Mouse (Mus musculus) lung, postnatal 0 days (tissue): ENCODE measurements around the gene Dse. TPM values are rescaled to one million over a fixed set of nuclear protein-coding genes. Genes with fewer than 3 reads are reported as not detected.

Experiments used
- ATAC-seq: fragments of 200-750 bp; cut with Nextera tagmentation; 2 replicates; pipeline ENCODE4 v1.8.0; 2017; ENCODE audit warnings: moderate library complexity
- DNase-seq: peaks from one replicate; pipeline ENCODE4 v3.0.0-alpha.2; 2016; ENCODE audit warnings: low spot score
- H3K27ac ChIP-seq: fragments of 300-500 bp; sonication (generic); 2 replicates; pipeline ENCODE4 v1.5.1; 2014; ENCODE audit warnings: antibody characterized with exemption, mild to moderate bottlenecking, low read length, mixed read lengths
- H3K27me3 ChIP-seq: fragments of 300-500 bp; sonication (generic); replicated peaks from 2 replicates; pipeline ENCODE4 v1.6.1; 2014; ENCODE audit warnings: low read length, mixed read lengths; ENCODE audit not compliant: insufficient read depth
- H3K36me3 ChIP-seq: fragments of 300-500 bp; sonication (generic); 2 replicates; pipeline ENCODE4 v1.6.1; 2014; ENCODE audit warnings: low read length, mixed read lengths; ENCODE audit not compliant: insufficient read depth
- H3K4me1 ChIP-seq: fragments of 300-500 bp; sonication (generic); 2 replicates; pipeline ENCODE4 v1.6.1; 2014; ENCODE audit warnings: antibody characterized with exemption, low read depth, low read length, mixed read lengths; ENCODE audit not compliant: insufficient read depth
- H3K4me2 ChIP-seq: fragments of 300-500 bp; sonication (generic); replicated peaks from 2 replicates; pipeline ENCODE4 v1.6.1; 2014; ENCODE audit warnings: low read depth, mild to moderate bottlenecking, low read length, moderate library complexity, mixed read lengths
- H3K4me3 ChIP-seq: fragments of 300-500 bp; sonication (generic); 2 replicates; pipeline ENCODE4 v1.5.1; 2014; ENCODE audit warnings: low read depth, low read length
- H3K9ac ChIP-seq: fragments of 300-500 bp; sonication (generic); replicated peaks from 2 replicates; pipeline ENCODE4 v1.6.1; 2014; ENCODE audit warnings: low read depth, mild to moderate bottlenecking
- H3K9me3 ChIP-seq: fragments of 300-500 bp; sonication (generic); 2 replicates; pipeline ENCODE4 v1.6.1; 2016; ENCODE audit warnings: low read length, mixed read lengths
- CTCF ChIP-seq: IDR thresholded peaks from 2 replicates; pipeline ENCODE4 v1.5.1; 2016; ENCODE audit warnings: antibody characterized with exemption, mild to moderate bottlenecking
- EP300 ChIP-seq: IDR thresholded peaks from 2 replicates; pipeline ENCODE4 v1.6.1; 2016; ENCODE audit warnings: antibody characterized with exemption, mild to moderate bottlenecking, control low read depth
- WGBS: fragments of 180-500 bp; shearing (Covaris S2); extraction: QIAGEN DNeasy Blood & Tissue Kit; methylation state at CpG from one replicate; pipeline ENCODE4 v1.1.7; 2014; 5-methylcytosine and 5-hydroxymethylcytosine counted together
- polyA plus RNA-seq: library from polyadenylated mRNA; unstranded; fragments of >200 nt; fragmentation: Nextera tagmentation; extraction: Ambion mirVana; gene quantifications from 2 replicates; pipeline ENCODE4 v1.2.1, GENCODE M21; 2015

The Dse gene
- polyA plus RNA-seq, 1 experiment from 2014 or later, result 15.4 TPM

GRCm38 (mm10) chr10:34223660-34224059 is 16.1 kb upstream of the Dse start:
- WGBS, result 34% methylated on average over 3 of the region's 3 CpGs
- no peak overlapping the region for H3K4me2 ChIP-seq

GRCm38 (mm10) chr10:34221909-34222620 is 14.6 kb upstream of the Dse start:
- no peak overlapping the region for H3K27ac ChIP-seq
- TF ChIP-seq CTCF, result no peak
- TF ChIP-seq EP300, result no peak

More at GRCm38 (mm10) chr10:34223660-34224059, 16.1 kb upstream of the Dse start:
- DNase-seq, result no peak
- TF ChIP-seq CTCF (no peak), EP300 (no peak)
- Histone ChIP-seq H3K9ac (no peak overlapping the region), H3K9me3 (no peaks in the 10 kb centered on the region), H3K4me3 (no peak overlapping the region), H3K4me1 (no peaks in the 10 kb centered on the region), H3K36me3 (no peaks in the 10 kb centered on the region), H3K27me3 (no peaks in the 10 kb centered on the region), H3K27ac (no peak overlapping the region)
- no peak for ATAC-seq

DNA sequence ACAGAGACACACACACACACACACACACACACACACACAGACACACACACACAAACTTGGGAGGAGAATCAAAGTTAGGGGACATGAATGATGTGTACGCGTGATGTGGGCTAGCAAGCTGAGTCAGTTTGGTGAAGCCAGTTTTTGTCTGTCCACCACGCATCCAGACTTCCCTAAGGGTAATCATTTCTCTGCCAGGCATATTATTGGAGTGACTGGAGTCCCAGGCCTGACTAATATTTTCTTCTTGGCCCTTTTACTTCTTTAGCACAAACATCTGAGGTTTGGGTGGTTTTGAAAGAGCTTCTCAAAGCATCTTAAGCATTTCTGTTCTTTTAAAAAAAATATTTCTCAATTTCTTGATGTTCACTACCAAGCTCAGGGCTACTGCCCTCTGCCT is 10.7 kb upstream of the Dse start:
- no peak for ATAC-seq
- Histone ChIP-seq H3K9ac (no peak overlapping the region), H3K27me3 (no peaks in the 10 kb centered on the region), H3K4me2 (no peak overlapping the region), H3K4me3 (no peak overlapping the region), H3K9me3 (no peaks in the 10 kb centered on the region), H3K36me3 (no peaks in the 10 kb centered on the region), H3K27ac (no peak overlapping the region), H3K4me1 (no peaks in the 10 kb centered on the region)
- DNase-seq, result no peak
- TF ChIP-seq EP300 (no peak), CTCF (no peak)
- 80% methylated on average over 3 of the region's 3 CpGs for WGBS

More at GRCm38 (mm10) chr10:34221909-34222620, 14.6 kb upstream of the Dse start:
- H3K4me1 ChIP-seq, result no peaks in the 10 kb centered on the region
- DNase-seq, result peak; percentile 65
- no peaks in the 10 kb centered on the region for H3K36me3 ChIP-seq
- no peak overlapping the region for H3K4me2 ChIP-seq
- H3K4me3 ChIP-seq, result no peak overlapping the region
- ATAC-seq, result peak; percentile 61
- no peaks in the 10 kb centered on the region for H3K27me3 ChIP-seq
- H3K9ac ChIP-seq, result no peak overlapping the region
- H3K9me3 ChIP-seq, result no peaks in the 10 kb centered on the region
- WGBS, result 43% methylated on average over 3 of the region's 3 CpGs

DNA sequence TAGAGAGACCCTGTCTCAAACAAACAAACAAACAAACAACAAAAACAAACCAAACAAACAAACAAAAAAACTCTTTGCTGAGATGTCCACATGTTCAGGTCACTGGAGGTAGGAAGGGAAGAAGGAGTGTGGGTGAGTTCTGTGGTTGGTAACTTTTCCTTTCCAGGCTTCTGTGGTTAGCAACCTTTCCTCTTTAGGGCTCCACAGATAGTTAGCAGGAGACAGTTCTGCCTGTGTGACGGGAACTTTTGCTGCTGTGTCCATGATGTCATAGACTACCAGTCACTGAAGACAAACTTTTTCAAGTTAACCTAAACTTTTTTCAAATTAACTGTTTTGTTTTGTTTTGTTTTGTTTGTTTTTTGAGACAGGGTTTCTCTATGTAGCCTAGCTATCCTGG is 8.2 kb upstream of the Dse start:
- Histone ChIP-seq H3K36me3 (no peaks in the 10 kb centered on the region), H3K27ac (no peak overlapping the region), H3K27me3 (no peaks in the 10 kb centered on the region), H3K4me2 (no peak overlapping the region), H3K4me1 (no peaks in the 10 kb centered on the region), H3K4me3 (no peak overlapping the region), H3K9ac (no peak overlapping the region), H3K9me3 (no peaks in the 10 kb centered on the region)
- 71% methylated on average over 1 of the region's 1 CpGs for WGBS
- ATAC-seq, result no peak
- no peak for DNase-seq
- TF ChIP-seq CTCF (no peak), EP300 (no peak)

DNA sequence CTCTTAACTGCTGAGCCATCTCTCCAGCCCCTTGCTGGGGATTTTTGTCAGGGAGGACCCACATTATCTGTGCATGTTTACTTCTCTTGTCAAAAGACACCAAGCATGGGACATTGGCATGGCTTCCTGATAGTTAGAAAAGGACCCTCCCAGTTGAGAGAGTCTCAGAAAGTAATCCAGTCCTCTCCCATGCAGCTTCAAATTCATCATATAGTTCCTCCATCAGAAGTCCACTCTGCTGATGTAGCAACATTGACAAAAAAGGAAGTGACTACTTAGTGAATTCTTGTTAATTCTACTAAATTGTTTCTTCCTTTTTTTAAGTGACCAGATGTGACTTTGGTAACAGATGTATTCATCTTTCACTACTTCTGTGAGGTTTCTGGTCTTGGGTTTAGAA is 2.4 kb upstream of the Dse start:
- peak; percentile 39 for DNase-seq
- no peak for ATAC-seq
- Histone ChIP-seq H3K36me3 (no peaks in the 10 kb centered on the region), H3K9me3 (no peaks in the 10 kb centered on the region), H3K4me2 (no peak overlapping the region), H3K9ac (no peak overlapping the region), H3K4me1 (no peaks in the 10 kb centered on the region), H3K27ac (no peak overlapping the region), H3K27me3 (no peaks in the 10 kb centered on the region), H3K4me3 (no peak overlapping the region)
- TF ChIP-seq EP300, result no peak
- TF ChIP-seq CTCF, result no peak

DNA sequence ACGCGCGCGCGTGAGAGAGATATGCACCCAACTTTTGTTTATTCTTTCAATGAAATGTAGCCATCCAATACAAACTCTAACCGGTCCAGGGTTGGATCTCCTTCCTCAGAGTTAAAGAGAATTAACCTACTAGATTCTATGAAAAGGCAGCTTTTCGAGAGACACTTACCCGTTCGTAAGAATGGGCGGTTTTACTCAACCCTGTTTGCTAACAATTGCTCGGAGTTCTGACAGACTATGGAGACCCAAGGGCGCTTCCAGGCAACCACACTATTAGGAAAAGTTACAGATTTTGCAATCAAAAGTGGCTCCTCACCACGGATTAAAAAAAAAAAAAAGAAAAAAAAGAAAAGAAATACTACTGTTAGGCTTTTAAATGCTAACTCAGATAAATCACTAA is 516 bp upstream of the Dse start:
- no peak overlapping the region; the same call in 1 of the 2 replicates for H3K9ac ChIP-seq
- TF ChIP-seq CTCF (no peak), EP300 (no peak)
- DNase-seq, result peak; percentile 45
- ATAC-seq, result no peak
- H3K27ac ChIP-seq, result peak overlapping the region; percentile 92; the same call in 1 of the 2 replicates
- H3K9me3 ChIP-seq, result no peaks in the 10 kb centered on the region
- no peaks in the 10 kb centered on the region for H3K27me3 ChIP-seq
- H3K4me2 ChIP-seq, result peak overlapping the region; percentile 81
- H3K36me3 ChIP-seq, result no peaks in the 10 kb centered on the region
- peak overlapping the region; percentile 79 for H3K4me3 ChIP-seq
- WGBS, result 8% methylated on average over 13 of the region's 13 CpGs
- H3K4me1 ChIP-seq, result no peaks in the 10 kb centered on the region
